Mouse (Mus musculus) left cerebral cortex, adult 11 months (tissue): ENCODE data around the gene Mrps23.

ENCODE experiments used
- DNase-seq: peaks from one replicate; pipeline ENCODE4 v3.0.0; 2022; ENCODE audit warnings: low spot score

Mrps23 gene

GRCm38 (mm10) chr11:88207697-88208096 is 3.5 kb downstream of the Mrps23 start:
- DNase-seq, result no peak

GRCm38 (mm10) chr11:88211824-88212582 is 7.8 kb downstream of the Mrps23 start:
- DNase-seq, result no peak

- DNase-seq, result no peak
Measured at GRCm38 (mm10) chr11:88213757-88214156, 9.6 kb downstream of the Mrps23 start.

GRCm38 (mm10) chr11:88214881-88215831 is 11.0 kb downstream of the Mrps23 start:
- peak; percentile 50 for DNase-seq

DNA sequence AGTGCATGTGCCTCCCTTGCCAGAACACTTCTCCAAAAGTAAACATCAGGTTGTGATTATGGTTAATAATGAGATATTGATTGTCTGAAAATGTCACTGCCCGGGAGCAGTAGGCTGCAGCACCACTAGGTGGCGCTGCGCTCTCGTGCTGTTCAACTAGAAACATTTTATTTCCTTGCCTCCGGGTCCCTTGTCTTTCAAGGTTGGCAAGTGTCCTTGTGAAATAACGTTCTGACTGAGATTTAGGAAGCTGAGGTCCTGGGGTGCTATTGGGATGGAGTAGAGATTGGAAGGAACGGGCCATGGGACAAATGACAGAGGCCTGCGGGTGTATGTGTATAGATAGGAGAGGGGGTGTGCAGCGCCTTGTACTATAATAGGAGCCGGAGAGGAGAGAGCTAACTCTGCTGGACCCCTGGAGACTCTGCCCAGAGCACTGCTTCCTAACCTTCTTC is 12.1 kb downstream of the Mrps23 start:
- DNase-seq, result peak; percentile 58

- DNase-seq, result no peak
Measured at GRCm38 (mm10) chr11:88218155-88218554, 14.0 kb downstream of the Mrps23 start.

DNA sequence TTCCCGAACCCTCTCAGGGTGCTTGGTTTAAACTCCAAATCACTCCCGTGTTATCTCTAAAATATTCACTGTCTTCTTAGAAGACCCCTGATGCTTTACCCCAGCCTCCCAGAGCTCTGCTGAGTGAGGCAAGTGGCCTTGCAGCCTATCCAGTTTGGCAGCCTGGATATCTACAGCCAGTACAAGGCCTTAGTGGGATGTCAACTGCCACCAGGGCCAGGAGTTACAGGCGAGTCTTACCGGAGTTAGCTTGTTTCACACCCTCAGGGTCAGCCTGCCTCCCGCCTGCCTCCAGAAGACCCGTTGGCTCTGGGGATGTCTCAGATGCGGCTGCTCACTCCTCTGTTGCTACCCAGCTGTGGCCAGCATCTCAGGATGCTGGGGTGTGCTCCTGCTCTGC is 14.4 kb downstream of the Mrps23 start:
- DNase-seq, result no peak

- no peak for DNase-seq
Measured at GRCm38 (mm10) chr11:88221929-88222475, 17.8 kb downstream of the Mrps23 start.

GRCm38 (mm10) chr11:88227001-88227957 is 23.1 kb downstream of the Mrps23 start:
- no peak for DNase-seq

DNA sequence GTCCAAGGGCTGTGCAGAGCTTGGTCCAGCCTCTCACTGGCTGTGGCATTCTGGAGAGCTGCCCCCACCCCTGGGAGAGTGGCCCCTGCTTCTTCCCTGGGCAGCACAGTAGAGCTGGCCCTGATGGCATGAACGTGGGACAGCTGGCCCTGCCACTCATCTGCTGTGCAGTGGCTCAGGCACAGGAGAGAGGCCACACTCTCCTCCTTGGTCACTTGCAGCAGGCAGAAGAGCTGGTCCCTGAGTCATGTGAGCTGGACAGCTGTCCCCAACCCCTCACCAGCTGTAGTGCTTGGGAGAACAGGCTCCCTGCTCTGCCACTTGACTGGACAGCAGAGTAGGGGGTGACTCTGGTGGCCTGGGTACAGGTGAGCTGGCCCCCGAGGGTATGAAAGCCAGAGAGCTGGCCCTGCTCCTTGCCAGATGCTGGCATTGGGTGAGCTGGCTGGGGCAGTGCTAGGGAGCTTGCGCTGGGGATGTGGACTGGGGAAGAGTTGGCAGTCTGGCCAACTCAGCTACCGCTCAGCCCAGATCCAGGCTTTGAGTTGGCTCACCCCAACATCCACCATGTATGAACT is 27.1 kb downstream of the Mrps23 start:
- no peak for DNase-seq

DNA sequence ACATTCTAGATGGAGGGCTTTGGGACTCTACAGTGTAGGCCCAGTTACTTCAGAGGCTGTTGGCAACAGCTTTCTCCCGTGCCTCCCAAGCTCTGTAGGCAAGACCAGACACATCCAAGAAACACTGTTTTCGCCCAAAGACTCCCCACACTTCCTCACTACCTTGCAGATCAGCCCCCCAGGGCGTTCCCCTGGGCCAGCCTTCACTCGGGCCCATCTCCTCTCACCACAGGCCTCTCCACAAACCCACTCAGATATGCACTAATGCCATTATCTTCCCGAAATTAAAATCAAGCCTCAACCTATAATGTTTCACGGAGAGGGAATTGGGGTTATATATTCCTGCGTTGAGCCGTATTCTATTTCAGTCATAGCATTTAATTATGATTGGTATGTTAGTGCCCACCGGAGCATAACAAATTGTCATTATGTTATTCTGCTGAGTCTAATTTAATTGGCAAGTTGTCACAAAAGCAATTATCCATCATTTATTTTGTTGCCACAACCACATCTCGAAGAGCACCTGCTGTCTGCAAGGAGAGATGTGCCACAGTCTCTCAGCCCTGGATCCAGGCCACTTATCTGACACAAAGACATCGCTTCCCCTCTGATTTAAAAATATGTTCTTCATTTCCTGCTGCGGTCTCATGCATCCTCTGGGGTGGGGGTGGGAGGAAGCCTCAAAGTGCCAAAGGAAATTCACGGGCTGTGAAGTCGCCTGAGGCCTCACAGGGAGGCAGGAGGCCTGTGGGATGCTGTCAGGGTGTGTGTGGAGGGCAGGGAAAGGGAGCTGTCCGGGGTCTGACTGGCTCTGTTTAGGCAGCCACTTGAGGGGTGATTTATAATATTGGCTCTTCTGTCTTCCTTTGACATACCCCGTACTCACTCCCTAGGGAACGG is 29.6 kb downstream of the Mrps23 start:
- DNase-seq, result no peak

- no peak for DNase-seq
Measured at GRCm38 (mm10) chr11:88234789-88235188, 30.6 kb downstream of the Mrps23 start.

DNA sequence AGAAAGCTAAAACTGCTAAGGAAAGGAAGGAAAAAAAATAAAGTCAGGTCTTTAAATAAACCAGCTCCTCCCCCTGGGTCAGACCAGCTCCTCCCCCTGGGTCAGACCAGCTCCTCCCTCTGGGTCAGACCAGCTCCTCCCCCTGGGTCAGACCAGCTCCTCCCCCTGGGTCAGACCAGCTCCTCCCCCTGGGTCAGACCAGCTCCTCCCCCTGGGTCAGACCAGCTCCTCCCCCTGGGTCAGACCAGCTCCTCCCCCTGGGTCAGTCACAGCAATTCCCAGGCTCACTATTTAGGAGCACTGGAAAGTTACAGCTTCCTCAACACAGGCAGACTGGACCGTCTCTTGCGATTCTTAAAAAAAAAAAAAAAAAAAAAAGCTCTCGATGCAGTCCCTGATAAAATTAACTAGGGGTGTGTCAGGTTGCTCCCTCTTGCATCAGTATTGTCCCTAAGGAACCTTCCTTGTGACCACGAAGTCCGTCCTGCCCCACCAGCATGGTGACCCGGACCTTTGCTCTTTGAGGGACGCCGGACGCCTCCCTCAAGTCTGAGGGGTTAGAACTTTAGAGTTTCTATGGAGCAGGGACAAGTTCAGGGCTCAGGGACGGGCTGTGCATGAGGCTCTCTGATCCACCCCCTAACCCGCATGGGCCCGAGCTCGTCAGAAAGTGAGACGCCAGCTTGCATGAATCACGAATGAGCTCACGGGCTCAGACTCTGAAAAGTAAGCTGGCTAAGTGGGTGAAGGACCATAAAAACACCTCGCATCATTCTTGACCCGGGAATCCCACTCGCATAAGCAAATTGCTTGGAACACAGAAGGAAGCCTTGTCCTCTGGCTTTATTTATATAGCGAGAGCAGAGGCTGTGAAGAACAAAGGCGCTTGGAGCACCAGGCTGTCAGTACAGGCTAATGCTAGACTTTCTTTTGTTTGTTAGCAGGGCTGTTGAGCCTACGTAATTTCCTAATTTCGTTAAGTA is 31.3 kb downstream of the Mrps23 start:
- DNase-seq, result no peak

DNA sequence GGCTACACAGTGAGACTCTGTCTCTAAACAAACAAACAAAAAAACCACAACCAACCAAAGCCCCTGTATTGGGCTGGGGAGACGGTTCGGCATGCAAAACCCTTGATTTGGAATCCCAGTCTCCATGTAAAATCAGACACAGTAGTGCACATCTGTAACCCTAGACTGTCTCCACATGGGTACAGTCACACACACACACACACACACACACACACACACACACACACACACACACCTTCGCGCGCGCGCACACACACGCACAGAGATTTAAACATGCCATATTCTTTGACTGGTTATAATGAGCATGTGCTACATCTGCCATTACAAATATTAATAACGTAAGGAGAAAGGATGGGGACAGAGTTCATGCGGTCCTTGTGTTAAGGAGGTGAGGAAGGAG is 36.1 kb downstream of the Mrps23 start:
- no peak for DNase-seq

GRCm38 (mm10) chr11:88240736-88241353 is 36.7 kb downstream of the Mrps23 start:
- no peak for DNase-seq

DNA sequence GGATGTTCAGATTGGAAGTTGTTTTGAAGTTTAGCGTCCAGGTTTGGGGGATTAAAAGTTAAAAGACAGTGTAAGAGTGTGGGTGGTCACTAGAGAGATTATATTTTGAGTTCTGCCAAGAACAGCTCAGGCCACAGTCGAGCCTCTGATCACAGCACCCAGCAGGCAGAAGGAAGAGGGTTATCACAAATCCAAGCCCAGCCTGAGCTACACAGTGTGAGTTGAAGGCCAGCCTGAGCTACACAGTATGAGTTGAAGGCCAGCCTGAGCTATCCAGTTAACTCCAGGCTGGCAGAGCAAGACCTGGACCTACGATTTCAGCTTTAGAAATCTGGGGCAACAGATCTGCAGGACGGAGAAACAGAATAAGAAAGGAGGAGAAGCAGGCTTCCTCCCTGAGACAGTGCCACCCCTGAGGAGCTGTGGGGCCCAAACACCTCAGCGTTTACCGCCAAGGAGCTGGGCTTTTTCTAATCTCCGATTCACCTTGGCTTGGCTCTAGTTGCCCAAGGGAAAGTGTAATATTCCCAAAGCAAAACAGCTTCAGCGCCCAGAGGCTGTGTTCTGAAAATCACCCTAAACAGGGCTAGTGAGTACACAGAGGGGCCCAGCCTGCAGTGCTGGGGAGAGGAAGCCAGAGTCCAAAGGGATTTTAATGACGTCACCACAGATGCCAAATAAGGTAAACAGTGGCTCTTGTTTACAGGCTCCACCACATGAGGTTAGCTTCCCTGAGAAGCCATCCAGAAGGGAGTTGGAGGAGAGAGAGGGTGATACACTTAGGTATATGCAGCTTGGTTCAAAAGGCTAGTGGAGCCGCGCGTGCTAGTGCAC is 37.5 kb downstream of the Mrps23 start:
- no peak for DNase-seq

- DNase-seq, result no peak
Measured at GRCm38 (mm10) chr11:88245581-88246170, 41.5 kb downstream of the Mrps23 start.
